Mouse (Mus musculus) CH12.LX (cell line): Measurements from ENCODE around the gene Gm9958.

ENCODE experiments used
- CTCF ChIP-seq, 2 experiments: IDR thresholded peaks in 1 of 2; conservative IDR thresholded peaks in 1 of 2; 2 replicates each; pipeline ENCODE4 v1.5.1; 2011 to 2012; ENCODE audit warnings: low read depth in 2 of 2, low read length in 2 of 2, improper control_type of control experiment in 1 of 2, inconsistent platforms in 1 of 2, mild to moderate bottlenecking in 1 of 2, moderate library complexity in 1 of 2
- MAFK ChIP-seq: IDR thresholded peaks from 2 replicates; pipeline ENCODE4 v1.6.1; 2011; ENCODE audit warnings: low read length, improper control_type of control experiment; ENCODE audit not compliant: insufficient replicate concordance
- SIN3A ChIP-seq: IDR thresholded peaks from 2 replicates; pipeline ENCODE4 v1.6.1; 2012; ENCODE audit warnings: low read length, improper control_type of control experiment, inconsistent platforms

DNA sequence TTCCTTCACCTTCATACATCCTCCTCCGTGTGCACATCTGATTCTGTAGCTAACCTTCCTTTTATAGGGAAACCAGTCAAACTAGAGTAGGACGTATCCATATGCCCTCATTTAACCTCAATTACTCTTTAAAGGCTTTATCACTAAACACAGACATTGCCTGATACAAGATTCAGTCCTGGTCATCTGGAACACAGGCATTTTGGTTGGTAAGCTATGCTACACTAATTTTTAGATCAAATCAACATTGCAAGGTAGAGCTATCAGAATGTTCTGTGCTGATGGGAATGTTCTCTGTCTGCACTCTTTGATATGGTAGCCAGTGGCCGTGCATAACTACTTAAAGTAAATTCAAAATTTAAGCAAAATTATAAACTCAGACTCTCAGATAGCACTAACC, 11.2 kb upstream of the Gm9958 start:
- no peak for TF ChIP-seq CTCF (conservative IDR thresholded peaks at IDR 0.05 in 1 of 2, IDR thresholded peaks at IDR 0.05 in 1 of 2; ENCODE audit: low read depth in 2 of 2, low read length in 2 of 2)
- TF ChIP-seq MAFK, result no peak
- no peak for TF ChIP-seq SIN3A
